Mouse (Mus musculus) CH12.LX (cell line): ENCODE measurements around the gene Adamts6. TPM values are rescaled to one million over a fixed set of nuclear protein-coding genes. Genes with fewer than 3 reads are reported as not detected.

Experiments used
- DNase-seq: peaks from one replicate; pipeline ENCODE4 v3.0.0-alpha.2; 2013; ENCODE audit errors: extremely low read depth
- H3K27ac ChIP-seq: 2 replicates; pipeline ENCODE4 v1.5.1; 2012; ENCODE audit warnings: low read depth, mild to moderate bottlenecking, control low read depth, moderate library complexity; ENCODE audit not compliant: insufficient read depth
- H3K27me3 ChIP-seq: replicated peaks from 2 replicates; pipeline ENCODE3; 2012; ENCODE audit warnings: inconsistent platforms
- H3K36me3 ChIP-seq, 2 experiments: replicated peaks in 1 of 2; 2 replicates each; pipeline versions ENCODE3 to v1.6.1; 2012; ENCODE audit warnings: inconsistent platforms in 1 of 2, low read length in 1 of 2, mild to moderate bottlenecking in 1 of 2, mixed read lengths in 1 of 2, moderate library complexity in 1 of 2; ENCODE audit not compliant: control insufficient read depth in 1 of 2, insufficient read depth in 1 of 2
- H3K4me1 ChIP-seq, 2 experiments: 2 replicates each; pipeline ENCODE4 v1.6.1; 2012; ENCODE audit warnings: inconsistent platforms in 1 of 2, moderate library complexity in 1 of 2; ENCODE audit not compliant: insufficient read depth in 2 of 2, control insufficient read depth in 1 of 2
- H3K4me2 ChIP-seq: 2 replicates; pipeline ENCODE4 v1.6.1; 2012; ENCODE audit warnings: low read depth, mild to moderate bottlenecking, control low read depth; ENCODE audit not compliant: poor library complexity, insufficient read depth, severe bottlenecking
- H3K4me3 ChIP-seq, 3 experiments: fragments of 150-350 bp in 1 of 3; sonication (generic) in 1 of 3; replicated peaks in 1 of 3; 2 replicates each; pipeline versions ENCODE3 to v1.5.1; 2011 to 2012; ENCODE audit warnings: low read depth in 2 of 3, low read length in 2 of 3, mild to moderate bottlenecking in 2 of 3, moderate library complexity in 2 of 3, control low read depth in 1 of 3, improper control_type of control experiment in 1 of 3, inconsistent platforms in 1 of 3, mixed read lengths in 1 of 3; ENCODE audit not compliant: poor library complexity in 1 of 3
- H3K79me2 ChIP-seq: replicated peaks from 2 replicates; pipeline ENCODE4 v1.6.1; 2012; ENCODE audit warnings: mild to moderate bottlenecking, moderate library complexity; ENCODE audit not compliant: control insufficient read depth, poor library complexity, insufficient read depth, severe bottlenecking; ENCODE audit errors: extremely low read depth
- H3K9ac ChIP-seq: 2 replicates; pipeline ENCODE4 v1.6.1; 2012; ENCODE audit warnings: low read depth, mild to moderate bottlenecking, control low read depth, moderate library complexity; ENCODE audit not compliant: insufficient read depth
- H3K9me3 ChIP-seq: replicated peaks from 2 replicates; pipeline ENCODE3; 2012; ENCODE audit warnings: low read length, inconsistent platforms, mixed read lengths
- CHD2 ChIP-seq: IDR thresholded peaks from 2 replicates; pipeline ENCODE4 v1.6.1; 2011; ENCODE audit warnings: low read length, improper control_type of control experiment
- ETS1 ChIP-seq: conservative IDR thresholded peaks from 2 replicates; pipeline ENCODE4 v1.6.1; 2012; ENCODE audit warnings: low read depth, mild to moderate bottlenecking, inconsistent platforms, low read length, improper control_type of control experiment, moderate library complexity
- GABPA ChIP-seq: IDR thresholded peaks from 2 replicates; pipeline ENCODE4 v1.6.1; 2012; ENCODE audit warnings: low read depth, low read length, improper control_type of control experiment, inconsistent platforms; ENCODE audit not compliant: insufficient replicate concordance
- JUND ChIP-seq: conservative IDR thresholded peaks from 2 replicates; pipeline ENCODE4 v1.6.1; 2011; ENCODE audit warnings: low read depth, low read length, improper control_type of control experiment
- KAT2A ChIP-seq: IDR thresholded peaks from 2 replicates; pipeline ENCODE4 v1.6.1; 2012; ENCODE audit warnings: low read length, improper control_type of control experiment, inconsistent platforms; ENCODE audit not compliant: insufficient replicate concordance
- MAFK ChIP-seq: IDR thresholded peaks from 2 replicates; pipeline ENCODE4 v1.6.1; 2011; ENCODE audit warnings: low read length, improper control_type of control experiment; ENCODE audit not compliant: insufficient replicate concordance
- MAZ ChIP-seq: IDR thresholded peaks from 2 replicates; pipeline ENCODE4 v1.6.1; 2012; ENCODE audit warnings: low read depth, mild to moderate bottlenecking, inconsistent platforms, low read length, improper control_type of control experiment, moderate library complexity
- MEF2A ChIP-seq: IDR thresholded peaks from 2 replicates; pipeline ENCODE4 v1.6.1; 2014; ENCODE audit warnings: low read depth, mild to moderate bottlenecking, inconsistent platforms, low read length, improper control_type of control experiment, borderline replicate concordance
- MXI1 ChIP-seq: IDR thresholded peaks from 2 replicates; pipeline ENCODE4 v1.6.1; 2011; ENCODE audit warnings: mild to moderate bottlenecking, low read depth, low read length, improper control_type of control experiment
- PAX5 ChIP-seq: IDR thresholded peaks from 2 replicates; pipeline ENCODE4 v1.6.1; 2012; ENCODE audit warnings: low read length, inconsistent platforms, mixed read lengths
- POLR2A ChIP-seq: IDR thresholded peaks from 2 replicates; pipeline ENCODE4 v1.6.1; 2011; ENCODE audit warnings: low read depth, mild to moderate bottlenecking, improper control_type of control experiment, low read length
- TBP ChIP-seq: conservative IDR thresholded peaks from 2 replicates; pipeline ENCODE4 v1.6.1; 2011; ENCODE audit warnings: low read depth, low read length, improper control_type of control experiment
- TCF12 ChIP-seq: IDR thresholded peaks from 2 replicates; pipeline ENCODE4 v1.6.1; 2014; ENCODE audit warnings: low read depth, mild to moderate bottlenecking, inconsistent platforms, low read length, improper control_type of control experiment
- UBTF ChIP-seq: IDR thresholded peaks from 2 replicates; pipeline ENCODE4 v1.6.1; 2012; ENCODE audit warnings: low read depth, mild to moderate bottlenecking, inconsistent platforms, low read length, improper control_type of control experiment, moderate library complexity
- USF1 ChIP-seq: IDR thresholded peaks from 2 replicates; pipeline ENCODE4 v1.6.1; 2014; ENCODE audit warnings: low read depth, mild to moderate bottlenecking, inconsistent platforms, low read length, improper control_type of control experiment
- ZKSCAN1 ChIP-seq: IDR thresholded peaks from 2 replicates; pipeline ENCODE4 v1.6.1; 2012; ENCODE audit warnings: low read depth, inconsistent platforms, low read length, improper control_type of control experiment, borderline replicate concordance
- ZNF384 ChIP-seq: IDR thresholded peaks from 2 replicates; pipeline ENCODE4 v1.6.1; 2012; ENCODE audit warnings: low read depth, low read length, improper control_type of control experiment, inconsistent platforms
- dilution Hi-C: fragments of 300-500 bp; cut with MboI; formaldehyde crosslinking; loops from 2 replicates; pipeline ENCODE4 v1.14.3; 2020; ENCODE audit warnings: low sequenced_read_pairs; ENCODE audit not compliant: extremely low pct_unique_long_range_greater_than_20kb, extremely low pct_ligation_motif_present
- in situ Hi-C: fragments of 300-500 bp; cut with MboI; formaldehyde crosslinking; loops from 3 replicates; pipeline ENCODE4 v1.14.3; 2019; ENCODE audit warnings: low sequenced_read_pairs, low pct_ligation_motif_present, low pct_unique_long_range_greater_than_20kb, mixed read lengths
- polyA plus RNA-seq: library from polyadenylated mRNA; unstranded; fragments of >175 nt; gene quantifications from 2 replicates; pipeline ENCODE4 v1.2.1, GENCODE M21; 2012; ENCODE audit warnings: low read depth; ENCODE audit not compliant: insufficient read length
- total RNA-seq, 2 experiments: library from RNA; depleted of rRNA; stranded (reverse); fragments of 300-350 nt in 1 of 2; fragments of >200 nt in 1 of 2; gene quantifications; 2 replicates each; pipeline ENCODE4 v1.2.3; 2012 to 2014

Gene Adamts6
- total and polyA plus RNA-seq, 3 experiments: 0.34 to 1.1 (median 0.72) TPM

- no peaks in the 10 kb centered on the region for H3K9me3 ChIP-seq
- no peak overlapping the region for H3K27ac ChIP-seq
- H3K79me2 ChIP-seq: no peaks in the 10 kb centered on the region; the same call in 1 of the 2 replicates
- no peaks in the 10 kb centered on the region for H3K27me3 ChIP-seq
- H3K4me1 ChIP-seq: peaks cover 0 to 12% of the 10 kb centered on the region in 2 experiments; a peak in 1 of 4 replicates
- H3K4me3 ChIP-seq: no peak overlapping the region
- H3K36me3 ChIP-seq: no peaks in the 10 kb centered on the region
- TF ChIP-seq KAT2A: no peak
- TF ChIP-seq USF1: no peak
- no peak for TF ChIP-seq POLR2A
- no peak for TF ChIP-seq TBP
- no peak for TF ChIP-seq TCF12
- no peak for TF ChIP-seq UBTF
- TF ChIP-seq ZKSCAN1: no peak
- TF ChIP-seq ETS1: no peak
- no peak for TF ChIP-seq MXI1
- TF ChIP-seq CHD2: no peak
- in situ Hi-C loops (loop anchor here (10.0 kb wide), 1 partner anchor 496 kb away; no protein-coding TSS in a partner anchor), dilution Hi-C loops (no loop called here)
- H3K4me2 ChIP-seq: no peak overlapping the region
- DNase-seq: peak; percentile 35
- no peak overlapping the region for H3K9ac ChIP-seq
Measured at GRCm38 (mm10) chr13:104289176-104289575, 1.5 kb downstream of the Adamts6 start.

GRCm38 (mm10) chr13:104295472-104295871 is 7.8 kb downstream of the Adamts6 start:
- TF ChIP-seq MAZ: no peak
- TF ChIP-seq PAX5: no peak
- no peak for TF ChIP-seq MEF2A
- TF ChIP-seq GABPA: no peak
- TF ChIP-seq ZNF384: no peak
- no peak for TF ChIP-seq JUND
- no peak for TF ChIP-seq MXI1
- TF ChIP-seq MAFK: no peak
- no peak for TF ChIP-seq TCF12
- TF ChIP-seq ZKSCAN1: no peak
- dilution Hi-C loops: no loop called here
- no peaks in the 10 kb centered on the region for H3K27me3 ChIP-seq
- DNase-seq: no peak
- in situ Hi-C loops: no loop called here
- no peak overlapping the region for H3K4me2 ChIP-seq
- H3K9ac ChIP-seq: no peak overlapping the region
- no peak overlapping the region for H3K4me3 ChIP-seq
- no peaks in the 10 kb centered on the region for H3K4me1 ChIP-seq
- H3K9me3 ChIP-seq: no peaks in the 10 kb centered on the region
- no peak overlapping the region for H3K27ac ChIP-seq
- no peaks in the 10 kb centered on the region for H3K79me2 ChIP-seq
- no peaks in the 10 kb centered on the region for H3K36me3 ChIP-seq
